Mouse (Mus musculus) megakaryocyte, adult 5-6 weeks (primary cell): ENCODE measurements around the gene Znfx1. TPM values are rescaled to one million over a fixed set of nuclear protein-coding genes. Genes with fewer than 3 reads are reported as not detected.

Experiments used
- ATAC-seq: 2 replicates; pipeline ENCODE4 v1.8.0; 2016; ENCODE audit warnings: mild to moderate bottlenecking, inconsistent platforms; ENCODE audit not compliant: poor library complexity, severe bottlenecking
- total RNA-seq, 2 experiments: library from RNA; stranded (forward) in 1 of 2; stranded (reverse) in 1 of 2; fragments of 153-499, 151-499 nt in 1 of 2; fragments of 221-1000, 200-1000 nt in 1 of 2; gene quantifications; 2 replicates each; pipeline versions ENCODE4 v1.2.3 to v1.2.4; 2015 to 2017

The Znfx1 gene
- total RNA-seq, 2 experiments from 2014 or later = 29.2 to 58.4 TPM

- ATAC-seq = no peak
Observed at GRCm38 (mm10) chr2:167001486-167001885, 61.3 kb downstream of the Znfx1 start.

- ATAC-seq = no peak; the same call in 1 of the 2 replicates
Observed at GRCm38 (mm10) chr2:166996533-166996894, 66.3 kb downstream of the Znfx1 start.

GRCm38 (mm10) chr2:166995796-166996532 lies 66.9 kb downstream of the Znfx1 start, which contains the start of gene Stau1:
Gene Stau1 (minus strand): TSS chr2:166996299.
- ATAC-seq = peak; percentile 95

- peak; percentile 10; the same call in 1 of the 2 replicates for ATAC-seq
Observed at GRCm38 (mm10) chr2:166995021-166995795, 67.6 kb downstream of the Znfx1 start.

- no peak for ATAC-seq
Observed at GRCm38 (mm10) chr2:166991945-166992344, 70.9 kb downstream of the Znfx1 start.

- no peak for ATAC-seq
Observed at GRCm38 (mm10) chr2:166990861-166991260, 72.0 kb downstream of the Znfx1 start.

Other genes starting within 250 kb of the Znfx1 start
- gene Cse1l, start 157.0 kb downstream of the Znfx1 start, total RNA-seq (2015) = 87.8 and 109 TPM in 2 replicates
- gene Cse1l, start 157.0 kb downstream of the Znfx1 start, total RNA-seq (2017) = 74.4 and 83.1 TPM in 2 replicates
- gene Stau1, start 66.7 kb downstream of the Znfx1 start, total RNA-seq (2015) = 28.5 and 36.0 TPM in 2 replicates
- gene Stau1, start 66.7 kb downstream of the Znfx1 start, total RNA-seq (2017) = 28.9 and 32.6 TPM in 2 replicates
- gene Ddx27, start 47.8 kb downstream of the Znfx1 start, total RNA-seq (2015) = 14.5 and 15.3 TPM in 2 replicates
- gene Ddx27, start 47.8 kb downstream of the Znfx1 start, total RNA-seq (2017) = 48.1 and 50.4 TPM in 2 replicates
- 0.07 and 1.6 TPM in 2 replicates for gene Kcnb1, start 127.1 kb upstream of the Znfx1 start, total RNA-seq (2015)
- 0.07 and 0.49 TPM in 2 replicates for gene Kcnb1, start 127.1 kb upstream of the Znfx1 start, total RNA-seq (2017)
- gene Ptgis, start 177.6 kb upstream of the Znfx1 start, total RNA-seq (2015) = not detected in 2 replicates
- gene Ptgis, start 177.6 kb upstream of the Znfx1 start, total RNA-seq (2017) = not detected in 2 replicates